Mouse (Mus musculus): ENCODE data around the gene Traf3ip3. TPM values are rescaled to one million over a fixed set of nuclear protein-coding genes. Genes with fewer than 3 reads are reported as not detected.

The Traf3ip3 gene
- total RNA-seq, 2 experiments from 2014 or later: 40.9 to 85.8 TPM

DNA sequence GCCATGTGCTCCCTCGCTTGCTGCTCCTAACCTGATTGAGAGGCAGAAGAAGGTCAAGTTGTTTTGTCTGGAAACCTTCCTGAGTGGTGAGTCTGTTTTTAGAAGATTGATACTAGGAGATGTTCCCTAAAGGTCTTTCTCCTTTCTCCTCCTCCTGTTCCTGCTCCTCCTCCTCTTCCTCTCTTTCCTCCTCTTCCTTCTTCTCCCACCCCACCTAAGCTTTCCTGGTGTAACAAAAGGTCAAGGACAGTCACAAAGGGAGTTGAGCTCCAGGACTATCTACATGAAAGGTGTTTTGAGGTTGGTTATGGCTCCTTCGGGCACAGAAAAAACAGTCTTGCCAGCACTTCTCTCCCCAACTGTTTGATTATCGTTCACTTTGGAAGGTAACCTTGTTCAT, 33.8 kb downstream of the Traf3ip3 start, which contains the start of gene A130010J15Rik:
Gene A130010J15Rik, plus strand, starts transcription at position 301 of the 400 bp plus-strand sequence.
- no peak for ATAC-seq (replicated peaks; ENCODE audit: poor library complexity)

DNA sequence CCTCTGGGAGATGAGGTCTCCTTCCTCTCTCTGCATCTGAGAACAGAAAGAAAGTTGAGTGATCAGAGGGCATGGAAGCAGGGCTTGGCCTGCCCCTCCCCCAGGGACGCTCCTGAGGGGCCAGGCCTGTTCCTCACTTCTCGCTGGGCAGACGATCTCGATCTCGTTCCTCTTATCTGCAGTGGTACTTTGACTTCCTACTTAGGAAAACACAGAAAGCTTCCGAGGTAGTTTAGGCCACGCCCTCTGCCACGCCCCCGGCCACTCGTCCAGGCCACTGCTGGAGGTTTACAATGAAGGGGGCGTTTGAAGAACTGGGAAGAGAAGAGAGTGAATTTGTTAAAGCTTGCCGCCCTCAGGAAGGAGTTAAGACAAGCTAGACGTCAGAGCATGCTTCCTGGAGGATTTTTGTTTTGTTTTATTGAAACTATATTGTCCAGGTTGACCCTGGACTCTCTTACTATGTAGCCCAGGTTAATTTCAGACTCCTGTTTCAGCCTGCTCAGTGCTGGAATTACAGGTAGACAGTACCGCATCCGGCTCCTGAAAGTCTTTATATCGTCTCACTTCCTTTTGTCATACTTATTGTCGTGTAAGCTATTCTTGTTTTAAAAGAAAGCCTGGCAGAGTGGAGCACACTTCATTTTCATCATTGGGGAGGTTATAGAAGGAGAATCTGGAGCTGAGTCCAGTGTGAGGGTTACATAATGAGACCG, 41.0 kb downstream of the Traf3ip3 start:
- peak; percentile 92 for ATAC-seq (replicated peaks; ENCODE audit: poor library complexity)

DNA sequence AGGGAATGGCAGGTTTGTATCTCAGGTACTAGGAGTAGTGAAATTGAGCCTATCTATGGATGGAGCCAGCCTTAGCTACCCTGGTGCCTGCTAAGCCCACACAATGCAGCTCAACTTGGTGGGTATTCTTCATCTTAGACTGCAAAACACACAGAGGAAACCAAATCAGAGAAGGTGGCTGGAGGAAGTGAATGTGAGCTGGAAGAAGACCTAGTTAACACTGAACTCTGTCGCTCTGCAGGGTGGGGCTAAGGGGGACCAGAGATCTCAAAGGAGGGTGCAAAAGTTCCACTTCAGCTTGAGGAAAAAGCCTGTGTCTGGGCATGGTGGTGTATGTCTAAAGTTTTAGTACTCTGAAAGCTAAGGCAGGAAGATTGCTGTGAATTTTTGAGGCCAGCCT, 41.9 kb downstream of the Traf3ip3 start:
- ATAC-seq (replicated peaks; ENCODE audit: poor library complexity): no peak

DNA sequence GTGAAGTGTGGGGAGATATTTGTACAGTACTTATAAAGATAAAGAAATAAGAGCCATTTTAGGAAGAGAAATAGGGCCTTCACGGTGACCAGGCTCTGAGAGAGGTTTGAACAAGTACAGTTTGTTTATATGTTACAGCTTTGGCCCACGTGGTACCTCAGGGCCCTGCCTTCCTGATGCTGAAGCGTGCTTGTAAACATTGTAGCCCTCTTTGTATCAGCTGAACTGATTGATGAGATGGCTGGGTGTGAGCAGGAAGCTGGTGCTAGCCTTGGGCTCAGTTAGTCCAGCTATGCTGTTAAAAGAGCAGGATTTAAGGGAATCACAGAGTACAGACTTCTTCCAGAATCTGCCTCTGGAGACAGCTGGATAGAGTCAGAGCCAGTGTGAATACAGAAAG, 42.3 kb downstream of the Traf3ip3 start:
- ATAC-seq (replicated peaks; ENCODE audit: poor library complexity): no peak

DNA sequence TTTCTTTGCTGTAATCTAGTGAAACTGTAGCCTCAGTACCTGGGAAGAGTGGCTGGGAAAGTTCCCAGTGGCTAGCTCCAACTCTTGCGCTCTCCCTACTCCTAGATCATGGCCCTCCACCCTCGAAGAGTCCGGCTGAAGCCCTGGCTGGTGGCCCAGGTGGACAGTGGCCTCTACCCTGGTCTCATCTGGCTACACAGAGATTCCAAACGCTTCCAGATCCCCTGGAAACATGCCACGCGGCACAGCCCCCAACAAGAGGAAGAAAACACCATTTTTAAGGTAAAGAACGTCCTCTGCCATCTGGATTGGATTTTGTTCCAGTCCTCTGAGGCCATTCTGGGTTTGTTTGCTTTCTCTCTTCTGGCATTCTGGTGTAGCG, 44.4 kb downstream of the Traf3ip3 start:
- ATAC-seq (replicated peaks; ENCODE audit: poor library complexity): no peak

DNA sequence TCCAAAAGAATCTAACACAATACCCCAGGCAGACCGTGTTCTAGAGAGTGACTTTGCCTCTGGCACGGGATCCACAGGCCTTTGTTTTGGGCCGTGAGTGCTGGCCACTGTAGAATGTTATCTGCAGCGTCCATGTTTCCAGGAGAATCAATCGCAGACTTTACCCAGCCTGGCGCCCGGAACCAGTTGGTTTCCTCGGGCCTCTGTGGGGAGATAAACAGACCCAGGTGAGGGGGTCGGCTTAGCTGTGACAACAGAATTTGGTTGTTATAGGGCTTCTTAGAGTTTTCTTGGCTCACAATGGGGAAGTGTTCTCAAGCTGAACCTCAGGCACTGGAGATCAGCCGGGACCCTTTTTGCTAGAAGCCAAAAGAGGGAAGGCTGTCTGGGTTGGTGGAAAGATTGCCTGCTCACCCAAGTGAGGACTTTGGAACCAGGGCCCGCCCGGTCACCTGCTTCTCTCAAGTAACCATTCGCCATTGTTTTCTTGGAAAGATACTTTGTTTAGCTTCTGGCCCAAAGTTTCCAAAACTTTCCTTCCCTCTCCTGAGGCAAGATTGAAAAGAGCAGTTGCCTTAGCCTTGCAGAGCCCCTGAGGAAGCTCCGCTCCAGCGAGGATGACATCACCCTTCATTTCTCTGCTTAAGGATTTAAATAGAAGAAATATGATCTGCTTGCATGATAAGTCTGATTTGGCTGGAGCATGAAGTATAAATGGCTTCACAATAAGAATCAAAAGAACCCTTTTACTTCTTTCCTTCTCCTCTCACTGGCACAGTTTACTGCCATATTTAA, 45.0 kb downstream of the Traf3ip3 start:
- ATAC-seq (replicated peaks; ENCODE audit: poor library complexity): peak; percentile 22

DNA sequence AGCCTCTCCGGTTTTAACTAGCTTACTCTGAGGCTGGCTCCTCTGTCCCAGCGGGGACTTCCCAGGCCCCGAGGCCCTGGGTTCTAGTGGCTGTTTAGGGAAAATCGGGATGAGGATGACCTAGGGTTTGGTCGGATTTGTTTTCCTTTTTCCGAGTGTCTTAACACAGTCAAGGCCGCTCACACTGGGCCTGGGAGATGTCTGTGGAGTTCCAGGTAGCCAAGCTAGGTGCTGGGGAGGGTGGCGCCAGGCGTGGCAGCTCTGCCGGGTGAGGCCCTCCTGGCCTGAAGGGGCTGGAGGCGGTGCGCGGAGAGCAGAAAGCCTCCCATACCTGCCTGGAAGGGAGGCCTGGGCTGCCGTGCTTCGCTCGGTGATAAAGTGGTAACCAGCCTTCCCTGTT, 47.9 kb downstream of the Traf3ip3 start:
- no peak for ATAC-seq (replicated peaks; ENCODE audit: poor library complexity)

DNA sequence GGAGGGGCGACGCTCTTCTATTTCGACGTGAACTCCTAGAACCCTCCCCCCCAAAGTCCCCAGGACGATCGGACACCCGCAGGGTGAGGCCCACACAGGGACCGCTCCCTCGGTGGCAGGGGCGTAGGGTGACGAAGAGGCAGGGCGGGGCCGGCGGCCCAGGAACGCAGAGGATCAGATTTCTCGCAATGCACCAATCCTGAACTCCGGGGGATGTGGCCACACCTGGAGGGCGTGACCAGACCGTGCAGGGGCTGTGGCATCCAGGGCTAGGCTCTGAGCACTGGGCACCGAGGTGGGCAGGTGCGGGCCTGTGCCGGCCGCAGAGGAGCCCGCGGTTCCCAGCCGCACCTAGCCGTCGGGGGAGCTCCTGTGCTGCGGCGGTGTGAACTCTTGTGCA, 48.6 kb downstream of the Traf3ip3 start, which contains the start of gene Irf6:
Gene Irf6, plus strand, starts transcription at position 240 of the 400 bp plus-strand sequence.
- peak; percentile 86 for ATAC-seq (replicated peaks; ENCODE audit: poor library complexity)

DNA sequence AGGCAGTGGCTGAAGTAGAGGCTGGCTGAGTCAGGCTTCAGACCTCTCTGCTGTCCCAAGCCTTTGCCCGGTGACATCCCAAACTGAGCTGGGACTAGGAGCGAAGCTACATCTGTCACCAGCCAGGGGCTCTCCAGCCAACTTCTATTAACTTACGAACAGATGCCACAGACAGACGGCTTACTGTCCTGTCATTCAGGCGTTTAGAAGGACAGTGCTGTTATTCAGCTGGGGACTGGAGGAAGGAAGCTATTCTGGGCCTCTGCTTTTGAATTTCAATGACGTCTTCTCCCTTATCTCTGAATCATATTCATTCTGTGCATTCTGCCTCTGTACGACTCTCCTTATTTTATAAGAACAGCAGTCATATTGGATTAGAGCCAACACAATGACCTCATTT, 50.4 kb downstream of the Traf3ip3 start:
- ATAC-seq (replicated peaks; ENCODE audit: poor library complexity): no peak

DNA sequence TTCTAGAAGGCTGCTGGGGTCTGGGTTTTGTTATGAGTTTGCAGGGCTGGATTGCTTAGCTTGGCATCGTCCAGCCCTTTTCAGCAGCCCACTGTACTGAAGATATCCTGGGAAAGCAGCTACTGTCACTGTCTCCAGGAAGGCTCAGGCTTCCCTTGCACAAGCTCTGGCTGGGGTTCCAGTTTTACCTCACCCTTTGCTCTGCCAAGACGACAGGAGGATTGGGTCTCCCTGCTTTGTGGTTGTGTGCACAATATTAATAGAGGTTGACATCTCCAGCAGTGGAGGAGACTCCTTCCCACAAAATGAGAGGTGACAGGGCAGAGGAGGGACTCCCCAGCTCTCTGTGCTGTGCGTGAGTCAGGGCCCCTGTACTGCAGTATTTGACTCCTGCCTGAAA, 52.3 kb downstream of the Traf3ip3 start:
- no peak for ATAC-seq (replicated peaks; ENCODE audit: poor library complexity)

DNA sequence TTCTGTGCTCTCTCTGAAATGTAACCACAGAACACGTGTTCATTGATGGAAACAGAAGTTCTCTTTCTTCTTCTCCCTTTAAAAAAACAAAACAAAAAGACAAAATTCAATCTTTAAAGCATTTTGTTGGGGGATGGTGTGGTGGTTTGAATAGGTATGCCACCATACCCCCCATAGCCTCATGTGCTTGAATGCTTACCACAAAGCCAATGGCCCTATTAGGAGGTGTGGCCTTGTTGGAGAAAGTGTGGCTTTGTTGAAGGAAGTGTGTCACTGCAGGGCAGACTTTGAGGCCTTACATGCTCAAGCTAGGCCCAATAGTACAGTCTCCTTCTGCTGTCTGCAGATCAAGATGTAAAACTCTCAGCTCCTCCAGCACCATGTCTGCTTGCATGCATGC, 55.1 kb downstream of the Traf3ip3 start:
- no peak for ATAC-seq (replicated peaks; ENCODE audit: poor library complexity)

DNA sequence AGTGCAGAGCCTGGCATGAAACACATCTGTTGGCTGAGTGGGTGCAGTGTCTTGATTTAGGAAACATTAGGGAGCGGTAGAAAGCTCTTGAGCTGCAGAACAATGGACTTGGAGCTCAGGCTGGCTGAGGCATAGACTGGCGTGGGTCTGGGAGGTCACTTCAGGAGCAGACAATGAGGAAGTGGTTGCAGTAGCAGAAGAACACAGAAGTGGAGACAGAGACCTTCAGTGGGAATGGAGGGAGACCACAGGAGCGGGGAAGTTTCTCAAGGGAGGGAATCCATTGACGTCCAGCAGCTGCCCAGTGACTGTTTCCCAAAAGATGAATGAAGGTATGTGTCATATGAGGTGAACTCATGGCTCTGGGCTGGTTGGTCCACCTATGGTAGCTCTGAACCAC, 56.4 kb downstream of the Traf3ip3 start:
- peak; percentile 84 for ATAC-seq (replicated peaks; ENCODE audit: poor library complexity)

DNA sequence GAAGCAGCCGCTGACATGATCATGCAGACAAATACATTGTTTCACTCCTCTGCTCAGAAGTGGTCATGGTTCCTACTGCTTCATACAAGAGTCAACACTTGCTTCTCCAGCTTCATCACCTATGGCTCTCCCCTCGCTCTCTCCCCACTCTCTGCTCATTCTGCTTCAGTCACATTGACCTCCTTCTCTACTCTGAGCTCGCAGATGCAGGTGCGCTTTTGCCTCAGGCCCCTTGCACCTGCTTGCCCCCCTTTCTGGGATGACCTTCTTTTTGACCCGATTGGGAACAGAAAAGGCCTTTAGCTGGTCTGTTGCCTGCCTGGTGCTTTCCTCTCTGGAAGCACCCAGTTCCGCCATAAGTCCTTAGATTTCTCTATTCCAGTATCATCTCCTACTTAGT, 57.0 kb downstream of the Traf3ip3 start:
- no peak for ATAC-seq (replicated peaks; ENCODE audit: poor library complexity)

DNA sequence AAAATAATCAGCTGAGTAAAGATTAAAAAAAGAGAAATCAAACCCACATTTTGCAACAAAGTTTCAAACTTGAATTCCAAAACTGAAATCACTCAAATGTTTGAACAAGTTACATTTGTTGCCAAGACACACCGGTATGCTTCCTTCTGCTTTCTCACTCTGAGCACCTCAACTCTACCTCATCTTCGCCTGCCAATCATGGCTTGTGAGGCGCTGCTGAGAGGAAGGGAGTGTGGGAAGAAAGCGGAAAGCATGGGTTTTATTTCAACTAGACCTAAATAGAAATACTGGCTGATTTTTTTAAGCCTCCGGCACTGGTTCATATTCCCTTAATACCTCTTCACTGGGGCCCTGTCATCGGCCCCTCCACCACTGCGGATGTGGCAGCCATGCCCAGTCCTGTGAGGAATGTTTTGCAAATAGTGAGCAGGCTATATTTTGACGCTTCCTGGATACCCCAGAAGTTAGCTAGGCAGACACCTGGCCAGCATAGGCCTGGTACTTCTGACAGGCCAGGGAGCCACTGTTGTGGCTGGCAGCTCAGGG, 58.9 kb downstream of the Traf3ip3 start:
- ATAC-seq (replicated peaks; ENCODE audit: poor library complexity): no peak; the same call in 1 of the 2 replicates

DNA sequence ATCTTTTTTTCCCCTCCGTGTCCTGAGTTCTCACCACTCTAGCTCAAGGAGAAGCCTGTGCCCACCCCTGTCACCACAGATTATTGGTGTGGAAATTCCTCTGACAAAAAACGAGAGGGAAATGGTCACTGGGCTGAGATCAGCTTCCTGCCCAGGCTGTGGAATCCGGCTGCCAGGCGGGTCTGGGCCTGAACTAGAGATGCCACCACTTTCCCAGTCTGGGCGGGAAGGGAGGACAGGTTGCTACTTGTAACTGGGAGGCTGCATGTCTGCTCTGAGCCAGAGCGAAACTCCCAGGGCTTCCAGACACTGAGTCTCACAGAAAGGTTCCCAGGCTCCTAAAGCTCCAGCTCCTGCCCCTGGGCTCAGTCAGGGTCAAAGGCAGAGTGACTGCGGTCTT, 60.4 kb downstream of the Traf3ip3 start:
- ATAC-seq (replicated peaks; ENCODE audit: poor library complexity): no peak

DNA sequence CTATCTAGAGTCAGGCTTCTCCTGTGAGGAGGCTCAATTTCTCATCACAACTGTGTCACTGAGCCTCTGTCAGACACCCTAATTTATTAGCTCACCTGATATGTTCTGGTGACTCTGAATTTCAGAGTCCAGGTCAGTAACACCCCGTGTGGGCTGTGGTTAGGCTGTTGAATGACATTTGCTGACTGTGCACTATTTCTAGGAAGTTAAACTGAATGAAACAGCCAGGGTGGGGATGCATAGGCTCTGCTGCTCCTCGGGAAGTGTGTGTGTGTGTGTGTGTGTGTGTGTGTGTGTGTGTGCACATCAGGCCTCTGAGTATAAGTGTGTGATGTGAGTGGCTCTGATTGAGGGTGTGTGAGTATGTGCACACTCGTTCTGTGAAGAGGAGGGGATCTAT, 62.8 kb downstream of the Traf3ip3 start:
- ATAC-seq (replicated peaks; ENCODE audit: poor library complexity): peak; percentile 66

DNA sequence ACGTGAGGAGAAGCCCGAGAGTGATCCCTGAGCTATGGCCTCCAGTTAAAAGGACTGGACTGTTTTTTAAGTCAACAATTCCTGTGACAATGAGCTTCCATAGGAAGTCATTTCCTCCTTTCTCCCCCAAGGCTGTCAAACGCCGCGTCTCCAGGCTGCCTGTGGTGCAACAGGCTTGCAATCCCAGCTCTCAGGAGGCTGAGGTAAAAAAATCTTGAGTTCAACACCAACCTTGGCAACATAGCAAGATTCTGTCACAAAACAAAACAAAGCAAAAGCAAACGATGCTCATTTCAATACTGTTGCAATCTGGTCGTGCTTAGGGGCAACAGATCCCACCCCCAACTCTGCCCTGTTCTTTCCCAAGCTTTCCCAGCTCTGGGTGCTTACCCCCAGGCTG, 63.4 kb downstream of the Traf3ip3 start:
- ATAC-seq (replicated peaks; ENCODE audit: poor library complexity): no peak

DNA sequence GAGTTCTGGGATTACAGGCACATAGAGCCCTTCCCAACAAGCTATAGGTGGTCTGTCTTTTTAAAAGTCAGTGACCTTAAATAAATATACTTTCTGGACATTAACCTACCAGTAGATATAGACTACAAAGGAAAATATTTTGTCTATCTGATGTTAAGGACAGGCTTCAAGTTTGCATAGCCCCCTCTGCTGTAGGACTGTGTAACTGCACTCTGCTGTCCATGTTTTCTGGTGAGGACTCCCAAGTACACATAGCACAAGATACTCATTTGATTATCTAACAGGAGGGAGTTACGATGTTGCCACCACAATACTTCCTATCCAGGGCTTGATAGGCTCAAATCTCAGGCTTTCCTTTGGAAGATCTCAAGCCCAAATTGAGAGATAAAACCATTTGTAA, 67.8 kb downstream of the Traf3ip3 start:
- ATAC-seq (replicated peaks; ENCODE audit: poor library complexity): no peak

DNA sequence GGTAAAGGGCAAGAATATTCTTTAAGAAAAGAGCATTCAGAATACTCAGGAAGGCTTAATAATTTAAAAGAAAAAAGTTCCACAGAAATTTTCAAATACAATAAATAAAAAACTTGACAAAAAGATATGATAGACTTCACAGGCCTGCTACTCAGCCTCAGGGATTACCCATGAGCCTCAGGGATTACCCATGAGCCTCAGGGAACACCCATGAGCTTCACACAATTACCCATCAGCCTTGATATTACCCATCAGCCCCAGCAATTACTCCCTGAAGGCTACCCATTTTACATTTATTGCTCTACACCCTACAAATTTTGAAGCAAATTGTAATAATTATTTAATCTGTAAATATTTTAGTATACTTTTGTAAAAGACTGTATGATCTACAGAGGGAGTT, 69.1 kb downstream of the Traf3ip3 start:
- no peak for ATAC-seq (replicated peaks; ENCODE audit: poor library complexity)

DNA sequence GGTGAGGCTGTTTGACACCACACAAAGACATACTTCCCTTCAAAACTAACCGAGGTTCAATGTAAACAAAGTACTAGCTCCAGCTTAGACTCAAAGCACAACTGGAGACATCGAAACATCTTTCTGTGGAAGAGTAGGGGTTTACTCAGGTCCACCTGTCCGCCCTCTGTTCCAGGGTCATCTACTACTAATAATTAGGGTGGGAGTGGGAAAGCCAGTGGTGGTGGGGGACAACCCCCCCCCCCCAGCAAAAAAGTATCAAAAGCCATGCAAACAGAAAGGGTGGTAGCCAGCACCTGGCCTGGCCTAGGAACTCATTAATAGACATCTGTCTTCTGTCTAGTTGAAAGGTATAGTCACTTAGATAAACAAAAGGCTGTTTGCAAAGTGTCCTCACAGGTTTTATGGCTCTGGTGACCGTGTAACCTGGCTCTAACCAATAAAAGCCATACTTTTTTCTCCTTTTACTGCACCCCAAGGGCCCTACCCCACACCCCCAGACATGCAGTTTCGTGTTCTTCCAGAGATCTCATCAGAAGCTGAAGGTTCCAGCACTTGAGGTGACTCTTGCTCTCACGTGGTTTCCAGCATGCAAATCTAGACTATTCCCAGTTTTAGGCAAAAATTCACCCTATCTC, 70.1 kb downstream of the Traf3ip3 start:
- no peak for ATAC-seq (replicated peaks; ENCODE audit: poor library complexity)

DNA sequence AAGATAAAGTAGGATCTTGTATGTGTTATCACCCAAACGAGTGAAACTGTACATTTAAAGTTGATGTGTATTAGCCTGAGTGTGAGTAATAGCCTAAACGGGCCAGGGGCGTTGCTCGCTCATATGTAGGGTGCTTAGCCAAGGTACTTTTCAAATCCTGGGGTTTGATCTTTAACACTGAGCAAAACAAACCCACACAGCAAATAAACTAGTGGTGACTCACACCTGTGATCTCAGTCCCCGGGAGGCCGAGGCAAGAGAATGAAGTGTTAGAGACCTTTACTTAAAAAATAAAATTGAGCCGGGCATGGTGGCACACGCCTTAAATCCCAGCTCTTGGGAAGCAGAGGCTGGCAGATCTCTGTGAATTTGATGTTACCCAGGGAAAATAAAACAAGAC, 70.7 kb downstream of the Traf3ip3 start:
- ATAC-seq (replicated peaks; ENCODE audit: poor library complexity): no peak

DNA sequence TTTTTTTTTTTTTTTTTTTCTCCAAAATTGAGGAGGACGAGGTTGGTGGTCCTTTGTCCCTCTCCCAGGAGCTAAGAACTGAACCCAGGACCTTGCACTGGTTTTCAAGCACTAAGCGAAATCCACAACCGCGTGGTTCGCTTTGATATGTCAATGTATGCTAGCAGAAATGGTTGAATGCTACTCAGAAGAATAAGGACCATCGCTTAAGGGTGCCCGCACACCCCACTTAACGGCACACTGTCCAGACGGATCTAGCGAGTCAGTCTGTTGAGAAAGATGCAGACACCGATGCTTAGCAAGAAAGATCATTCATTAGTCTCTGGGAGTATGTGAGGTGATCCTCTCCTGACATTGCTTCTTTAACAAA, 71.1 kb downstream of the Traf3ip3 start:
- peak; percentile 7 for ATAC-seq (replicated peaks; ENCODE audit: poor library complexity)

Measured in megakaryocyte progenitor cell, adult 5-6 weeks (primary cell).